Mouse (Mus musculus) hindbrain, embryonic 14.5 days (tissue): ENCODE data around the gene Phactr4. TPM values are rescaled to one million over a fixed set of nuclear protein-coding genes. Genes with fewer than 3 reads are reported as not detected.

Source experiments
- ATAC-seq: fragments of 200-750 bp; cut with Nextera tagmentation; 2 replicates; pipeline ENCODE4 v1.8.0; 2017; ENCODE audit warnings: moderate number of reproducible peaks, mild to moderate bottlenecking, moderate TSS enrichment, moderate library complexity; ENCODE audit not compliant: low FRiP score
- DNase-seq: peaks from one replicate; pipeline ENCODE4 v3.0.0-alpha.2; 2015; ENCODE audit warnings: low spot score
- H3K27ac ChIP-seq: fragments of 300-500 bp; sonication (generic); 2 replicates; pipeline ENCODE4 v1.5.1; 2014; ENCODE audit warnings: mild to moderate bottlenecking, moderate library complexity
- H3K27me3 ChIP-seq: fragments of 300-500 bp; sonication (generic); 2 replicates; pipeline ENCODE4 v1.6.1; 2014; ENCODE audit warnings: mild to moderate bottlenecking, low read length, mixed read lengths; ENCODE audit not compliant: control insufficient read depth, insufficient read depth
- H3K36me3 ChIP-seq: fragments of 300-500 bp; sonication (generic); replicated peaks from 2 replicates; pipeline ENCODE4 v1.6.1; 2014; ENCODE audit not compliant: control insufficient read depth, insufficient read depth
- H3K4me1 ChIP-seq: fragments of 300-500 bp; sonication (generic); replicated peaks from 2 replicates; pipeline ENCODE4 v1.6.1; 2014; ENCODE audit warnings: antibody characterized with exemption, low read length, mixed read lengths; ENCODE audit not compliant: control insufficient read depth, insufficient read depth
- H3K4me2 ChIP-seq: fragments of 300-500 bp; sonication (generic); replicated peaks from 2 replicates; pipeline ENCODE4 v1.6.1; 2014; ENCODE audit warnings: mild to moderate bottlenecking, moderate library complexity
- H3K4me3 ChIP-seq: fragments of 300-500 bp; sonication (generic); replicated peaks from 2 replicates; pipeline ENCODE4 v1.5.1; 2014; ENCODE audit warnings: mild to moderate bottlenecking, low read length
- H3K9ac ChIP-seq: fragments of 300-500 bp; sonication (generic); 2 replicates; pipeline ENCODE4 v1.6.1; 2014
- H3K9me3 ChIP-seq: fragments of 300-500 bp; sonication (generic); 2 replicates; pipeline ENCODE4 v1.6.1; 2016; ENCODE audit warnings: low read length; ENCODE audit not compliant: control insufficient read depth
- WGBS: fragments of 180-500 bp; shearing (Covaris S2); extraction: QIAGEN DNeasy Blood & Tissue Kit; methylation state at CpG from one replicate; pipeline ENCODE4 v1.1.7; 2014; 5-methylcytosine and 5-hydroxymethylcytosine counted together
- polyA plus RNA-seq: library from polyadenylated mRNA; unstranded; fragments of >200 nt; fragmentation: Nextera tagmentation; extraction: Ambion mirVana; gene quantifications from 2 replicates; pipeline ENCODE4 v1.2.1, GENCODE M21; 2014

Gene Phactr4
- polyA plus RNA-seq, 1 experiment from 2014 or later, result 9.2 TPM

- 91% methylated on average over 3 of the region's 4 CpGs for WGBS
These were observed 62.8 kb downstream of the Phactr4 start for GRCm38 (mm10) chr4:132359510-132359909.

GRCm38 (mm10) chr4:132356170-132356569 lies 66.1 kb downstream of the Phactr4 start:
- DNase-seq, result no peak
- Histone ChIP-seq H3K27me3 (no peaks in the 10 kb centered on the region), H3K27ac (no peak overlapping the region), H3K4me2 (no peak overlapping the region), H3K9me3 (no peaks in the 10 kb centered on the region), H3K4me3 (no peak overlapping the region), H3K36me3 (peaks cover 49% of the 10 kb centered on the region), H3K4me1 (peaks cover 11% of the 10 kb centered on the region), H3K9ac (no peak overlapping the region)
- 36% methylated on average over 12 of the region's 12 CpGs for WGBS
- no peak for ATAC-seq

More at GRCm38 (mm10) chr4:132359510-132359909, 62.8 kb downstream of the Phactr4 start:
- Histone ChIP-seq H3K9me3 (no peaks in the 10 kb centered on the region), H3K27ac (no peak overlapping the region), H3K9ac (no peak overlapping the region), H3K27me3 (no peaks in the 10 kb centered on the region), H3K4me3 (no peak overlapping the region), H3K36me3 (peaks cover 61% of the 10 kb centered on the region), H3K4me1 (no peaks in the 10 kb centered on the region), H3K4me2 (no peak overlapping the region)
- ATAC-seq (no peak), DNase-seq (no peak)

- Histone ChIP-seq H3K9me3 (no peaks in the 10 kb centered on the region), H3K4me2 (no peak overlapping the region), H3K27ac (no peak overlapping the region), H3K9ac (no peak overlapping the region), H3K27me3 (no peaks in the 10 kb centered on the region), H3K4me1 (peaks cover 11% of the 10 kb centered on the region), H3K36me3 (peaks cover 54% of the 10 kb centered on the region), H3K4me3 (no peak overlapping the region)
- DNase-seq (no peak), ATAC-seq (no peak)
- 87% methylated on average over 3 of the region's 3 CpGs for WGBS
These were observed 66.9 kb downstream of the Phactr4 start for GRCm38 (mm10) chr4:132355403-132355802.

- H3K27me3 ChIP-seq, result no peaks in the 10 kb centered on the region
- no peak overlapping the region for H3K9ac ChIP-seq
- no peak for ATAC-seq
- no peak overlapping the region for H3K4me2 ChIP-seq
- H3K9me3 ChIP-seq, result no peaks in the 10 kb centered on the region
- H3K27ac ChIP-seq, result no peak overlapping the region
- peaks cover 11% of the 10 kb centered on the region for H3K4me1 ChIP-seq
- peaks cover 50% of the 10 kb centered on the region for H3K36me3 ChIP-seq
- WGBS, result 93% methylated on average over 4 of the region's 4 CpGs
- DNase-seq, result no peak
- no peak overlapping the region for H3K4me3 ChIP-seq
These were observed 67.7 kb downstream of the Phactr4 start for GRCm38 (mm10) chr4:132354571-132354970.

- Histone ChIP-seq H3K4me2 (peak within 1 kb of the TSS; percentile 72), H3K4me1 (peaks cover 11% of the 10 kb centered on the region), H3K9me3 (no peaks in the 10 kb centered on the region), H3K4me3 (peak within 1 kb of the TSS; percentile 61), H3K36me3 (peaks cover 40% of the 10 kb centered on the region), H3K27ac (peak within 1 kb of the TSS; percentile 87), H3K27me3 (no peaks in the 10 kb centered on the region), H3K9ac (peak within 1 kb of the TSS; percentile 76)
- DNase-seq (peak; percentile 90), ATAC-seq (peak; percentile 93)
- under 1% methylated on average over 31 of the region's 31 CpGs for WGBS
These were observed 68.8 kb downstream of the Phactr4 start, which contains the start of gene Rcc1 for GRCm38 (mm10) chr4:132353481-132353885. Rcc1 (minus strand) TSS chr4:132353605.

- DNase-seq, result no peak
- 0% methylated on average over 14 of the region's 14 CpGs for WGBS
These were observed 69.5 kb downstream of the Phactr4 start for GRCm38 (mm10) chr4:132352739-132353138.

GRCm38 (mm10) chr4:132351401-132351800 lies 70.9 kb downstream of the Phactr4 start:
- peaks cover 11% of the 10 kb centered on the region for H3K4me1 ChIP-seq
- no peak overlapping the region for H3K9ac ChIP-seq
- 55% methylated on average over 1 of the region's 1 CpGs for WGBS

More at GRCm38 (mm10) chr4:132352739-132353138, 69.5 kb downstream of the Phactr4 start:
- Histone ChIP-seq H3K4me3 (peak overlapping the region; percentile 61), H3K36me3 (peaks cover 33% of the 10 kb centered on the region), H3K9me3 (no peaks in the 10 kb centered on the region), H3K4me2 (peak overlapping the region; percentile 72), H3K9ac (peak overlapping the region; percentile 76), H3K4me1 (peaks cover 11% of the 10 kb centered on the region), H3K27ac (peak overlapping the region; percentile 87), H3K27me3 (no peaks in the 10 kb centered on the region)
- ATAC-seq, result no peak

GRCm38 (mm10) chr4:132350854-132351253 lies 71.4 kb downstream of the Phactr4 start:
- Histone ChIP-seq H3K9ac (no peak overlapping the region), H3K36me3 (peaks cover 14% of the 10 kb centered on the region), H3K27me3 (no peaks in the 10 kb centered on the region), H3K4me3 (no peak overlapping the region), H3K4me2 (no peak overlapping the region), H3K27ac (no peak overlapping the region), H3K9me3 (no peaks in the 10 kb centered on the region), H3K4me1 (peaks cover 11% of the 10 kb centered on the region)
- 66% methylated on average over 3 of the region's 3 CpGs for WGBS
- DNase-seq (no peak), ATAC-seq (no peak)

More at GRCm38 (mm10) chr4:132351401-132351800, 70.9 kb downstream of the Phactr4 start:
- ATAC-seq, result no peak
- no peak for DNase-seq
- Histone ChIP-seq H3K27ac (no peak overlapping the region), H3K36me3 (peaks cover 20% of the 10 kb centered on the region), H3K4me2 (peak overlapping the region; percentile 72; the same call in 1 of the 2 replicates), H3K4me3 (no peak overlapping the region), H3K27me3 (no peaks in the 10 kb centered on the region), H3K9me3 (no peaks in the 10 kb centered on the region)

- H3K36me3 ChIP-seq, result peaks cover 14% of the 10 kb centered on the region
- ATAC-seq, result no peak
These were observed 72.1 kb downstream of the Phactr4 start for GRCm38 (mm10) chr4:132350123-132350740.

More at GRCm38 (mm10) chr4:132350123-132350740, 72.1 kb downstream of the Phactr4 start:
- no peak for DNase-seq
- H3K27me3 ChIP-seq, result no peaks in the 10 kb centered on the region
- H3K4me2 ChIP-seq, result no peak overlapping the region
- H3K9me3 ChIP-seq, result no peaks in the 10 kb centered on the region
- H3K27ac ChIP-seq, result no peak overlapping the region
- 27% methylated on average over 2 of the region's 2 CpGs for WGBS
- H3K4me3 ChIP-seq, result no peak overlapping the region
- H3K4me1 ChIP-seq, result peaks cover 11% of the 10 kb centered on the region
- H3K9ac ChIP-seq, result no peak overlapping the region
